Mouse (Mus musculus): ENCODE data around the gene Haus5.

Haus5 gene

GRCm38 (mm10) chr7:30626647-30627046 is 38.1 kb downstream of the Haus5 start:
- in situ Hi-C loops (cut with MboI, MseI), result no loop called here

GRCm38 (mm10) chr7:30625530-30626384 is 39.0 kb downstream of the Haus5 start, which contains the start of gene Cox6b1:
TSS of gene Cox6b1 (minus strand) at chr7:30626151.
- in situ Hi-C loops (cut with MboI, MseI), result no loop called here

GRCm38 (mm10) chr7:30619202-30619601 is 45.6 kb downstream of the Haus5 start:
- in situ Hi-C loops (cut with MboI, MseI), result loop anchor here (5.0 kb wide), 1 partner anchor 37 kb away; no protein-coding TSS in a partner anchor

GRCm38 (mm10) chr7:30618658-30619057 is 46.1 kb downstream of the Haus5 start:
- in situ Hi-C loops (cut with MboI, MseI), result loop anchor here (5.0 kb wide), 1 partner anchor 36 kb away; no protein-coding TSS in a partner anchor

GRCm38 (mm10) chr7:30615049-30615760 is 49.6 kb downstream of the Haus5 start:
- in situ Hi-C loops (cut with MboI, MseI), result loop anchor here (5.0 kb wide), 1 partner anchor 33 kb away; no protein-coding TSS in a partner anchor

- in situ Hi-C loops (cut with MboI, MseI), result loop anchor here (5.0 kb wide), 1 partner anchor 122 kb away; the partner anchor contains the start of gene Prodh2
These were observed 50.3 kb downstream of the Haus5 start for GRCm38 (mm10) chr7:30614454-30614853.

- in situ Hi-C loops (cut with MboI, MseI), result loop anchor here (5.0 kb wide), 1 partner anchor 121 kb away; the partner anchor contains the start of gene Prodh2
These were observed 51.2 kb downstream of the Haus5 start for GRCm38 (mm10) chr7:30613529-30614112.

GRCm38 (mm10) chr7:30612654-30613402 is 52.0 kb downstream of the Haus5 start, which contains the start of gene Upk1a:
TSS of gene Upk1a (minus strand) at chr7:30612847.
- in situ Hi-C loops (cut with MboI, MseI), result loop anchor here (5.0 kb wide), 1 partner anchor 121 kb away; the partner anchor contains the start of gene Prodh2

- in situ Hi-C loops (cut with MboI, MseI), result loop anchor here (5.0 kb wide), 1 partner anchor 118 kb away; the partner anchor contains the start of gene Prodh2
These were observed 54.8 kb downstream of the Haus5 start for GRCm38 (mm10) chr7:30610043-30610442.

- in situ Hi-C loops (cut with MboI, MseI), result no loop called here
These were observed 56.3 kb downstream of the Haus5 start for GRCm38 (mm10) chr7:30608476-30608875.

GRCm38 (mm10) chr7:30607706-30608309 is 57.0 kb downstream of the Haus5 start:
- in situ Hi-C loops (cut with MboI, MseI), result no loop called here

- in situ Hi-C loops (cut with MboI, MseI), result no loop called here
These were observed 59.9 kb downstream of the Haus5 start for GRCm38 (mm10) chr7:30604944-30605343.

GRCm38 (mm10) chr7:30604424-30604823 is 60.4 kb downstream of the Haus5 start:
- in situ Hi-C loops (cut with MboI, MseI), result no loop called here
